Mouse (Mus musculus): Measurements from ENCODE around the gene Ano7. TPM values are rescaled to one million over a fixed set of nuclear protein-coding genes. Genes with fewer than 3 reads are reported as not detected.

Ano7 gene
- polyA plus RNA-seq, 1 experiment from 2014 or later = 0.32 TPM

GRCm38 (mm10) chr1:93352724-93353123 is 21.0 kb upstream of the Ano7 start:
- DNase-seq (ENCODE audit: low spot score) (no peak), ATAC-seq (ENCODE audit: insufficient read depth, low FRiP score, low TSS enrichment) (no peak)
- Histone ChIP-seq H3K4me1 (ENCODE audit: control insufficient read depth, insufficient read depth, low read length) (no peaks in the 10 kb centered on the region), H3K27ac (ENCODE audit: low read depth, low read length) (no peak overlapping the region), H3K4me2 (ENCODE audit: low read depth) (no peak overlapping the region), H3K36me3 (ENCODE audit: control insufficient read depth, insufficient read depth, low read length) (peaks cover 15% of the 10 kb centered on the region), H3K27me3 (ENCODE audit: control insufficient read depth, insufficient read depth, low read length) (no peaks in the 10 kb centered on the region), H3K9ac (ENCODE audit: low read length) (no peak overlapping the region), H3K4me3 (ENCODE audit: low read depth, low read length) (no peak overlapping the region), H3K9me3 (ENCODE audit: control insufficient read depth, low read length) (no peaks in the 10 kb centered on the region)
- WGBS = 95% methylated on average over 2 of the region's 2 CpGs

- Histone ChIP-seq H3K36me3 (ENCODE audit: control insufficient read depth, insufficient read depth, low read length) (peaks cover 15% of the 10 kb centered on the region), H3K4me3 (ENCODE audit: low read depth, low read length) (no peak overlapping the region), H3K4me2 (ENCODE audit: low read depth) (no peak overlapping the region), H3K9me3 (ENCODE audit: control insufficient read depth, low read length) (no peaks in the 10 kb centered on the region), H3K4me1 (ENCODE audit: control insufficient read depth, insufficient read depth, low read length) (no peaks in the 10 kb centered on the region), H3K9ac (ENCODE audit: low read length) (no peak overlapping the region), H3K27me3 (ENCODE audit: control insufficient read depth, insufficient read depth, low read length) (no peaks in the 10 kb centered on the region), H3K27ac (ENCODE audit: low read depth, low read length) (no peak overlapping the region)
- no peak for ATAC-seq (ENCODE audit: insufficient read depth, low FRiP score, low TSS enrichment)
- no peak for DNase-seq (ENCODE audit: low spot score)
- 93% methylated on average over 4 of the region's 4 CpGs for WGBS
These were observed 11.1 kb upstream of the Ano7 start for GRCm38 (mm10) chr1:93362661-93363060.

GRCm38 (mm10) chr1:93365641-93366040 is 8.1 kb upstream of the Ano7 start:
- no peak for DNase-seq (ENCODE audit: low spot score)
- H3K27ac ChIP-seq (ENCODE audit: low read depth, low read length) = no peak overlapping the region
- no peak overlapping the region for H3K9ac ChIP-seq (ENCODE audit: low read length)
- 94% methylated on average over 6 of the region's 6 CpGs for WGBS
- ATAC-seq (ENCODE audit: insufficient read depth, low FRiP score, low TSS enrichment) = no peak
- H3K27me3 ChIP-seq (ENCODE audit: control insufficient read depth, insufficient read depth, low read length) = no peaks in the 10 kb centered on the region
- H3K4me3 ChIP-seq (ENCODE audit: low read depth, low read length) = no peak overlapping the region
- H3K4me1 ChIP-seq (ENCODE audit: control insufficient read depth, insufficient read depth, low read length) = no peaks in the 10 kb centered on the region
- H3K9me3 ChIP-seq (ENCODE audit: control insufficient read depth, low read length) = no peaks in the 10 kb centered on the region
- peaks cover 15% of the 10 kb centered on the region for H3K36me3 ChIP-seq (ENCODE audit: control insufficient read depth, insufficient read depth, low read length)
- no peak overlapping the region for H3K4me2 ChIP-seq (ENCODE audit: low read depth)

- no peak for ATAC-seq (ENCODE audit: insufficient read depth, low FRiP score, low TSS enrichment)
- no peaks in the 10 kb centered on the region for H3K27me3 ChIP-seq (ENCODE audit: control insufficient read depth, insufficient read depth, low read length)
- 81% methylated on average over 5 of the region's 5 CpGs for WGBS
These were observed 3.6 kb downstream of the Ano7 start for GRCm38 (mm10) chr1:93377307-93377706.

GRCm38 (mm10) chr1:93379117-93379516 is 5.4 kb downstream of the Ano7 start:
- no peak for ATAC-seq (ENCODE audit: insufficient read depth, low FRiP score, low TSS enrichment)

More at GRCm38 (mm10) chr1:93377307-93377706, 3.6 kb downstream of the Ano7 start:
- DNase-seq (ENCODE audit: low spot score) = no peak
- Histone ChIP-seq H3K4me2 (ENCODE audit: low read depth) (no peak overlapping the region), H3K4me1 (ENCODE audit: control insufficient read depth, insufficient read depth, low read length) (no peaks in the 10 kb centered on the region), H3K36me3 (ENCODE audit: control insufficient read depth, insufficient read depth, low read length) (no peaks in the 10 kb centered on the region), H3K9ac (ENCODE audit: low read length) (no peak overlapping the region), H3K27ac (ENCODE audit: low read depth, low read length) (no peak overlapping the region), H3K9me3 (ENCODE audit: control insufficient read depth, low read length) (no peaks in the 10 kb centered on the region), H3K4me3 (ENCODE audit: low read depth, low read length) (no peak overlapping the region)

GRCm38 (mm10) chr1:93387198-93387597 is 13.5 kb downstream of the Ano7 start:
- WGBS = 50% methylated on average over 2 of the region's 2 CpGs
- ATAC-seq (ENCODE audit: insufficient read depth, low FRiP score, low TSS enrichment) = no peak

More at GRCm38 (mm10) chr1:93379117-93379516, 5.4 kb downstream of the Ano7 start:
- no peak overlapping the region for H3K9ac ChIP-seq (ENCODE audit: low read length)
- no peaks in the 10 kb centered on the region for H3K27me3 ChIP-seq (ENCODE audit: control insufficient read depth, insufficient read depth, low read length)
- no peak overlapping the region for H3K27ac ChIP-seq (ENCODE audit: low read depth, low read length)
- H3K4me2 ChIP-seq (ENCODE audit: low read depth) = no peak overlapping the region
- no peaks in the 10 kb centered on the region for H3K36me3 ChIP-seq (ENCODE audit: control insufficient read depth, insufficient read depth, low read length)
- no peaks in the 10 kb centered on the region for H3K9me3 ChIP-seq (ENCODE audit: control insufficient read depth, low read length)
- WGBS = 75% methylated on average over 5 of the region's 5 CpGs
- no peak for DNase-seq (ENCODE audit: low spot score)
- no peaks in the 10 kb centered on the region for H3K4me1 ChIP-seq (ENCODE audit: control insufficient read depth, insufficient read depth, low read length)
- H3K4me3 ChIP-seq (ENCODE audit: low read depth, low read length) = no peak overlapping the region

GRCm38 (mm10) chr1:93388906-93389305 is 15.2 kb downstream of the Ano7 start:
- WGBS = 70% methylated on average over 2 of the region's 2 CpGs
- ATAC-seq (ENCODE audit: insufficient read depth, low FRiP score, low TSS enrichment) = no peak
- DNase-seq (ENCODE audit: low spot score) = no peak

More at GRCm38 (mm10) chr1:93387198-93387597, 13.5 kb downstream of the Ano7 start:
- H3K4me3 ChIP-seq (ENCODE audit: low read depth, low read length) = no peak overlapping the region
- no peak overlapping the region for H3K9ac ChIP-seq (ENCODE audit: low read length)
- no peaks in the 10 kb centered on the region for H3K9me3 ChIP-seq (ENCODE audit: control insufficient read depth, low read length)
- no peaks in the 10 kb centered on the region for H3K27me3 ChIP-seq (ENCODE audit: control insufficient read depth, insufficient read depth, low read length)
- H3K36me3 ChIP-seq (ENCODE audit: control insufficient read depth, insufficient read depth, low read length) = no peaks in the 10 kb centered on the region
- no peaks in the 10 kb centered on the region for H3K4me1 ChIP-seq (ENCODE audit: control insufficient read depth, insufficient read depth, low read length)
- H3K4me2 ChIP-seq (ENCODE audit: low read depth) = no peak overlapping the region
- no peak overlapping the region for H3K27ac ChIP-seq (ENCODE audit: low read depth, low read length)
- no peak for DNase-seq (ENCODE audit: low spot score)

GRCm38 (mm10) chr1:93401191-93402052 is 27.7 kb downstream of the Ano7 start:
- ATAC-seq (ENCODE audit: insufficient read depth, low FRiP score, low TSS enrichment) (no peak), DNase-seq (ENCODE audit: low spot score) (peak; percentile 21)

More at GRCm38 (mm10) chr1:93388906-93389305, 15.2 kb downstream of the Ano7 start:
- H3K27me3 ChIP-seq (ENCODE audit: control insufficient read depth, insufficient read depth, low read length) = no peaks in the 10 kb centered on the region
- no peak overlapping the region for H3K4me2 ChIP-seq (ENCODE audit: low read depth)
- no peaks in the 10 kb centered on the region for H3K36me3 ChIP-seq (ENCODE audit: control insufficient read depth, insufficient read depth, low read length)
- no peaks in the 10 kb centered on the region for H3K9me3 ChIP-seq (ENCODE audit: control insufficient read depth, low read length)
- H3K4me3 ChIP-seq (ENCODE audit: low read depth, low read length) = no peak overlapping the region
- H3K4me1 ChIP-seq (ENCODE audit: control insufficient read depth, insufficient read depth, low read length) = no peaks in the 10 kb centered on the region
- no peak overlapping the region for H3K27ac ChIP-seq (ENCODE audit: low read depth, low read length)
- H3K9ac ChIP-seq (ENCODE audit: low read length) = no peak overlapping the region

GRCm38 (mm10) chr1:93403403-93403802 is 29.7 kb downstream of the Ano7 start:
- 83% methylated on average over 4 of the region's 4 CpGs for WGBS
- no peaks in the 10 kb centered on the region for H3K4me1 ChIP-seq (ENCODE audit: control insufficient read depth, insufficient read depth, low read length)
- no peaks in the 10 kb centered on the region for H3K27me3 ChIP-seq (ENCODE audit: control insufficient read depth, insufficient read depth, low read length)
- no peak overlapping the region for H3K9ac ChIP-seq (ENCODE audit: low read length)
- no peak overlapping the region for H3K4me2 ChIP-seq (ENCODE audit: low read depth)
- DNase-seq (ENCODE audit: low spot score) (no peak), ATAC-seq (ENCODE audit: insufficient read depth, low FRiP score, low TSS enrichment) (no peak)
- peaks cover 8% of the 10 kb centered on the region for H3K36me3 ChIP-seq (ENCODE audit: control insufficient read depth, insufficient read depth, low read length)
- H3K4me3 ChIP-seq (ENCODE audit: low read depth, low read length) = no peak overlapping the region
- H3K9me3 ChIP-seq (ENCODE audit: control insufficient read depth, low read length) = no peaks in the 10 kb centered on the region
- H3K27ac ChIP-seq (ENCODE audit: low read depth, low read length) = no peak overlapping the region

More at GRCm38 (mm10) chr1:93401191-93402052, 27.7 kb downstream of the Ano7 start:
- H3K9me3 ChIP-seq (ENCODE audit: control insufficient read depth, low read length) = no peaks in the 10 kb centered on the region
- peak overlapping the region; percentile 36 for H3K4me2 ChIP-seq (ENCODE audit: low read depth)
- no peaks in the 10 kb centered on the region for H3K27me3 ChIP-seq (ENCODE audit: control insufficient read depth, insufficient read depth, low read length)
- H3K4me1 ChIP-seq (ENCODE audit: control insufficient read depth, insufficient read depth, low read length) = no peaks in the 10 kb centered on the region
- no peak overlapping the region for H3K27ac ChIP-seq (ENCODE audit: low read depth, low read length)
- 17% methylated on average over 38 of the region's 38 CpGs for WGBS
- peak overlapping the region; percentile 15; the same call in 1 of the 2 replicates for H3K4me3 ChIP-seq (ENCODE audit: low read depth, low read length)
- H3K9ac ChIP-seq (ENCODE audit: low read length) = no peak overlapping the region
- no peaks in the 10 kb centered on the region; the same call in 1 of the 2 replicates for H3K36me3 ChIP-seq (ENCODE audit: control insufficient read depth, insufficient read depth, low read length)

All from neural tube, embryonic 11.5 days (tissue).